Mouse (Mus musculus): Measurements from ENCODE around the gene Gp1bb. TPM values are rescaled to one million over a fixed set of nuclear protein-coding genes. Genes with fewer than 3 reads are reported as not detected.

Gp1bb gene
- polyA plus RNA-seq, 1 experiment from 2014 or later: 9.6 TPM

DNA sequence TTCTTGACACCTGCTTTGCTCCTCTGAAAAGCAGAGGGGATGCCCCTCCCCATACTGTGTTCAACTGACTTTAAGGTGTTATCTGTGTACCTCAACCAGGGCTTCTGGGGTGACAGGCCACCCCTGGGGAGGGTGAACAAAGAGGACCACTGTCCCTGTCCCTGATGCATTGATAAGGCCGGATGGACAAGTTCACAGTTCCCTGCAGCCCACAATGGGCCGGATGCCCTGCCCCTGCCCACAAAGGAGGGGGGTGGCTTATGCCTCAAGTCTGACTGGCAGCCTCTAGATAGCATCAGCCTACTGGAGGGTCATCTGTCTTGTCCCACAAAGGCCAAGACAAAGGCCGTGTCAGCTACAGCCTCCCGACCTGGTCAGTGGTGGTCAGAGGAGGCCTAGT, 3.1 kb downstream of the Gp1bb start:
- no peak for DNase-seq (ENCODE audit: low spot score)
- Histone ChIP-seq H3K27ac (ENCODE audit: low read depth, low read length) (no peak overlapping the region), H3K4me1 (ENCODE audit: control insufficient read depth, insufficient read depth, low read length) (peaks cover 7% of the 10 kb centered on the region), H3K4me2 (ENCODE audit: low read length) (no peak overlapping the region), H3K4me3 (ENCODE audit: low read depth, low read length) (no peak overlapping the region), H3K9me3 (replicated peaks; ENCODE audit: control insufficient read depth, low read length) (no peaks in the 10 kb centered on the region), H3K27me3 (replicated peaks; ENCODE audit: control insufficient read depth, insufficient read depth, low read length) (peaks cover 64% of the 10 kb centered on the region), H3K36me3 (ENCODE audit: control insufficient read depth, insufficient read depth, low read length) (peaks cover 33% of the 10 kb centered on the region), H3K9ac (ENCODE audit: low read length) (no peak overlapping the region)
- 47% methylated on average over 4 of the region's 4 CpGs for WGBS
- no peak for ATAC-seq

DNA sequence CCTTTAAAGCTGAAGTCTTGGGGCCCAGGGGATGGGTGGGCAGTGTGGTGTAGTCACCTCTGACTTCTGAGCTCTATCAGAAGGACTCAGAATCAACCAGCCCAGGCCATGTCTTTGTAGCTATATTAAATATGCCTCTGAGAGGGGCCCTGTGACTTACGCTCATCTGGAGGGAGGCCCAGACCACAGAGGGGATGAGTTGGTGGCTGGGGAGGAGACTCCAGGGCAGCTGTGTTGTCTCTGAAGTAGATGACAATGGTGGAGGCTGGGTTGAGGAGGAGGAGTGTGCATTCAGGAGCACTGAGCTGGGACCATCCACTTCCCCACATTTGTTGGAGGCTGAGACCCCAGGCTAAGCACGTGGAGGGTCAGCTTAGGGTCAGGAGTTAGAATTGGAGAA, 3.9 kb downstream of the Gp1bb start:
- no peak for ATAC-seq
- 50% methylated on average over 2 of the region's 2 CpGs for WGBS
- H3K4me3 ChIP-seq (ENCODE audit: low read depth, low read length): no peak overlapping the region
- no peak overlapping the region for H3K9ac ChIP-seq (ENCODE audit: low read length)
- no peak for DNase-seq (ENCODE audit: low spot score)
- no peak overlapping the region for H3K4me2 ChIP-seq (ENCODE audit: low read length)
- H3K27me3 ChIP-seq (replicated peaks; ENCODE audit: control insufficient read depth, insufficient read depth, low read length): peaks cover 56% of the 10 kb centered on the region
- no peak overlapping the region for H3K27ac ChIP-seq (ENCODE audit: low read depth, low read length)
- H3K36me3 ChIP-seq (ENCODE audit: control insufficient read depth, insufficient read depth, low read length): peaks cover 25% of the 10 kb centered on the region
- H3K9me3 ChIP-seq (replicated peaks; ENCODE audit: control insufficient read depth, low read length): no peaks in the 10 kb centered on the region
- peaks cover 7% of the 10 kb centered on the region for H3K4me1 ChIP-seq (ENCODE audit: control insufficient read depth, insufficient read depth, low read length)

DNA sequence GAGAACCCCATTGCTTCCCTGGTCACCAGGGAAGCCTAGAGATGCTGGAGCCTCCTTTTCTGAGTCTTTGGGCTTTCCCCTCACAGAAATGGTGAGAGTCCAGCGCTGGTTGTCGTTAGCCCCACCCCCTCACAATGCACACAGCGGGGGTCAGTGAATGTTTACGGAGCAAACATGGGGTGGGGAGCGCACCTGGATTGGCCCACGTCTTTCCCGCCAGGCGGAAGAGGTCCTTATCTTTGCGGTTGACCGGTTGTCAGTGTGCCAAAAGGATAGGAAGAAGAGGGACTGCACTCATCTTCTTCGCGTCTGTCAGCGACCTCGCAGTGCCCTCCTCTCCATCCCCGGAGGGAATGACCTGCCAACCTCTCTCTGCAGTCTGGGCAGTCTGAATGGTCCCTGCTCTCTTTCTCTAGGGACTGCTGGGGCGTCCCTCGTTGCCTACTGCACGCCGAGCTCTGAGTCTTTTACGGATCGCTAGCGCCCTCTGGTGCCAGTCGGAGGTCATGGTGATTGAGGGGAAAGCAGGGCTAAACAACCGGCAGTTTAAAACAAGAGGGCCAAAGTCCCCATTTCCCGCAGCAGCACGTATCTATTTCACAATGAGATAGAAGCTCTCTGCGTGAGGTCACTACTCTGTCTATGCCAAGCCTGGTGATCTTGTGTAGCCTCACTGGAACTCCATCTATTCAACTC, 4.7 kb downstream of the Gp1bb start:
- H3K9me3 ChIP-seq (replicated peaks; ENCODE audit: control insufficient read depth, low read length): no peaks in the 10 kb centered on the region
- peak overlapping the region; percentile 45 for H3K4me2 ChIP-seq (ENCODE audit: low read length)
- peak; percentile 66 for ATAC-seq
- H3K4me1 ChIP-seq (ENCODE audit: control insufficient read depth, insufficient read depth, low read length): peaks cover 7% of the 10 kb centered on the region
- DNase-seq (ENCODE audit: low spot score): peak; percentile 93
- WGBS: 2% methylated on average over 27 of the region's 27 CpGs
- no peak overlapping the region for H3K27ac ChIP-seq (ENCODE audit: low read depth, low read length)
- H3K36me3 ChIP-seq (ENCODE audit: control insufficient read depth, insufficient read depth, low read length): peaks cover 17% of the 10 kb centered on the region
- H3K9ac ChIP-seq (ENCODE audit: low read length): peak overlapping the region; percentile 35; the same call in 1 of the 2 replicates
- H3K4me3 ChIP-seq (ENCODE audit: low read depth, low read length): peak overlapping the region; percentile 15; the same call in 1 of the 2 replicates
- H3K27me3 ChIP-seq (replicated peaks; ENCODE audit: control insufficient read depth, insufficient read depth, low read length): peaks cover 48% of the 10 kb centered on the region

DNA sequence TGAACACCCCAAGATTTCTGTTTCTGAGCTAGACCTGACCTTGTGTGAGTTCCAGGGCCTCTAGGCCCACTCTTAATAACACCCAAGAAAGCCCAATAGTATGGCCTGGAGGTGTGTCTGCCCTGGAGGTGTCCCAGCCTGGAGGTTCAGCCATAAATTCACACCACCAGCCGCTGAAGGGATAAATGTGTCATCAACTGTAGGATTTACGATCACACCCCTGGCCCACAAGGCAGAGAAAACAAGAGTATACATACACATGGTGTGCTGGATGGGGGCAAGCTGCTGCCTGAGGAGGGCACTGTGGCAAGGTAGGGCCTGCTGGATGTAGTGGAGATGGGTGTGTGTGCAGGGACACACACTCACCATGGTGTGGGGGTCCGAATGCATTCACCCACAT, 8.9 kb downstream of the Gp1bb start:
- DNase-seq (ENCODE audit: low spot score) (no peak), ATAC-seq (no peak)
- Histone ChIP-seq H3K9me3 (replicated peaks; ENCODE audit: control insufficient read depth, low read length) (no peaks in the 10 kb centered on the region), H3K4me1 (ENCODE audit: control insufficient read depth, insufficient read depth, low read length) (no peaks in the 10 kb centered on the region), H3K4me2 (ENCODE audit: low read length) (no peak overlapping the region), H3K27me3 (replicated peaks; ENCODE audit: control insufficient read depth, insufficient read depth, low read length) (peaks cover 8% of the 10 kb centered on the region; the same call in 1 of the 2 replicates), H3K27ac (ENCODE audit: low read depth, low read length) (no peak overlapping the region), H3K9ac (ENCODE audit: low read length) (no peak overlapping the region), H3K36me3 (ENCODE audit: control insufficient read depth, insufficient read depth, low read length) (no peaks in the 10 kb centered on the region), H3K4me3 (ENCODE audit: low read depth, low read length) (no peak overlapping the region)
- WGBS: 94% methylated on average over 3 of the region's 3 CpGs

DNA sequence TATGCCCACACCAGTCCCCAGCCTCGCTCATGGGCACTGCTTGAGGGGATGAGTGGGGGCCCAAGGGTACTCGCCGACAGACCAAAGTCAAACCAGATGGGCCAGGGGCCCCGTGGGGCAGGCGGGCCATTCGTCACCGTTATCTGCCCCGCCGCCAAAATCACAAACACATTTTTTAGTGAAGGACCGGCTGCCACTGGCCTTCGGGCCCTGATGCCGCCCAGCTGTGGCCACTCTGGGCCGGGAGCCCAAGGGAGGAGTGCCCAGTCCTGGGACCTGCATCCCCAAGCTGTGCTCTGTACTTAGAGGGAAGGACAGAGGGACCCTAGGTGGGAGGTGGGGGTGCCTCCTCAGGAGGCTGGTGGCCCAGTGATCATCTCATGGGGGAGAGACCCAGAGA, 10.5 kb downstream of the Gp1bb start:
- H3K36me3 ChIP-seq (ENCODE audit: control insufficient read depth, insufficient read depth, low read length): no peaks in the 10 kb centered on the region
- WGBS: 82% methylated on average over 13 of the region's 13 CpGs
- no peaks in the 10 kb centered on the region for H3K4me1 ChIP-seq (ENCODE audit: control insufficient read depth, insufficient read depth, low read length)
- peaks cover 2% of the 10 kb centered on the region; the same call in 1 of the 2 replicates for H3K27me3 ChIP-seq (replicated peaks; ENCODE audit: control insufficient read depth, insufficient read depth, low read length)
- no peak for DNase-seq (ENCODE audit: low spot score)
- ATAC-seq: no peak
- H3K4me3 ChIP-seq (ENCODE audit: low read depth, low read length): no peak overlapping the region
- no peak overlapping the region for H3K9ac ChIP-seq (ENCODE audit: low read length)
- H3K9me3 ChIP-seq (replicated peaks; ENCODE audit: control insufficient read depth, low read length): no peaks in the 10 kb centered on the region
- no peak overlapping the region for H3K27ac ChIP-seq (ENCODE audit: low read depth, low read length)
- no peak overlapping the region for H3K4me2 ChIP-seq (ENCODE audit: low read length)

DNA sequence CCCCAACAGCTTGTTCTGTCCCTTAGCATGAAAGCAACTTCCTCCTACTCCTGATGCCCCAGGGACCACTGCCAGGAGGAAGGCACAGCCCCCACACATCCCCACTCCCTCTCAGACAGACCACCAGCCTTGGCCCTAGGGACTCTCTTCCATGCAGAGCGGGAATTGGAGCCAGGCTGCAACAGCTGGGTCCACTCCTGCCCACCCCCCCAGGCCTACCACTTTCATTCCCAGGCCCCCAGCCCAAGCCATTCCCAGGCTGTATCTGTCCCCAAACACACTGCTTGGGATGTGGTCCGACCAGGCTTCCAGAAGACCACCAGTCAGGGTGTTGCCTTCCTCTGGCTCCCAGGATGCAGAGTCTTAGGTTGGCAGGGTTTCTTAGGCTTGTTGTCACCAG, 13.1 kb downstream of the Gp1bb start:
- 74% methylated on average over 2 of the region's 2 CpGs for WGBS
- Histone ChIP-seq H3K9ac (ENCODE audit: low read length) (no peak overlapping the region), H3K9me3 (replicated peaks; ENCODE audit: control insufficient read depth, low read length) (no peaks in the 10 kb centered on the region), H3K4me1 (ENCODE audit: control insufficient read depth, insufficient read depth, low read length) (no peaks in the 10 kb centered on the region), H3K4me3 (ENCODE audit: low read depth, low read length) (no peak overlapping the region), H3K4me2 (ENCODE audit: low read length) (no peak overlapping the region), H3K36me3 (ENCODE audit: control insufficient read depth, insufficient read depth, low read length) (no peaks in the 10 kb centered on the region), H3K27ac (ENCODE audit: low read depth, low read length) (no peak overlapping the region), H3K27me3 (replicated peaks; ENCODE audit: control insufficient read depth, insufficient read depth, low read length) (peaks cover 2% of the 10 kb centered on the region; the same call in 1 of the 2 replicates)
- ATAC-seq (no peak), DNase-seq (ENCODE audit: low spot score) (no peak)

DNA sequence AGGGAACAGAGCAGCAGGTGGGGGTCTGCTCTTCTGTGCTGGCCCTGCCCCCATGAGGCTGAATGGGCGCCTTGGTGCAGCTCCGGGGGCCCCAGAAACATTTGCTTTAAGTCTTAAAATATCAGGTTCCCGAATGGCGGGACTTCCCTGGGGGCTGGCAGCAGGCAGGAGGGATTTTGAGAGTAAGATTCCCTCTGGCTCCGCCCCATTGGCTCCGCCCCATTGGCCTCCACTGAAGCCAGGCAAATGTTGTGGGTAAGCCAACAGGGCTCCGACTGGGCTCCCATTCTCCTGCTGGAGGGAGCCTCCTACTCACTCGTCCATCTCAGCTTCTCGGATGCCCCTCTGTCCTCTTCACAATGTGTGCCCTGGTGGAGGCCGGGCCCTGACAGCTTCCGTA, 14.0 kb downstream of the Gp1bb start:
- Histone ChIP-seq H3K4me3 (ENCODE audit: low read depth, low read length) (no peak overlapping the region), H3K27me3 (replicated peaks; ENCODE audit: control insufficient read depth, insufficient read depth, low read length) (peaks cover 2% of the 10 kb centered on the region; the same call in 1 of the 2 replicates)
- no peak for DNase-seq (ENCODE audit: low spot score)

DNA sequence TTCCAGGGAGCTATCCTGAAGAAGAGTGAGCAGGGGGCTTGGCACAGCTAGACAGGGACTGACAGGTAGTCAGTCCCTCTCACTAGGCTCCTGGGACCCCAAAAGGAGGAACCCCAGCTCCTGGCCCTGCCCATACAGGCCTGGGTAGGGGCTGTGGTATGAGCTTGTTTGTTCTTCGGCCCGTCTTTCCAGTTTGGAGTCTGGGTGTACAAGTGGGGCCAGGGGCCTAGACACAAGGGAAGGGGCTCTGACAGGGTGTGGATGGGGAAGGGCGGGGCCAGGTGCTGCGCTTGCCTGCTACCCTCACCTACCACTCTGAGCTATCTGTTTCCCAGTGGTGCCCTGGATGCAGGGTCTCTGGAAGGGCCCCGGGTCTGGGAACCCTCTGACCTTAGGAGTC, 16.5 kb downstream of the Gp1bb start:
- Histone ChIP-seq H3K36me3 (ENCODE audit: control insufficient read depth, insufficient read depth, low read length) (no peaks in the 10 kb centered on the region), H3K4me2 (ENCODE audit: low read length) (no peak overlapping the region), H3K27ac (ENCODE audit: low read depth, low read length) (no peak overlapping the region), H3K9me3 (replicated peaks; ENCODE audit: control insufficient read depth, low read length) (no peaks in the 10 kb centered on the region), H3K4me1 (ENCODE audit: control insufficient read depth, insufficient read depth, low read length) (no peaks in the 10 kb centered on the region), H3K4me3 (ENCODE audit: low read depth, low read length) (no peak overlapping the region), H3K27me3 (replicated peaks; ENCODE audit: control insufficient read depth, insufficient read depth, low read length) (peaks cover 2% of the 10 kb centered on the region; the same call in 1 of the 2 replicates), H3K9ac (ENCODE audit: low read length) (no peak overlapping the region)
- DNase-seq (ENCODE audit: low spot score): no peak
- WGBS: 78% methylated on average over 5 of the region's 5 CpGs
- no peak for ATAC-seq

More for the DNA sequence above, 14.0 kb downstream of the Gp1bb start:
- Histone ChIP-seq H3K4me2 (ENCODE audit: low read length) (peak overlapping the region; percentile 9; the same call in 1 of the 2 replicates), H3K27ac (ENCODE audit: low read depth, low read length) (no peak overlapping the region), H3K9ac (ENCODE audit: low read length) (no peak overlapping the region), H3K36me3 (ENCODE audit: control insufficient read depth, insufficient read depth, low read length) (no peaks in the 10 kb centered on the region), H3K4me1 (ENCODE audit: control insufficient read depth, insufficient read depth, low read length) (no peaks in the 10 kb centered on the region), H3K9me3 (replicated peaks; ENCODE audit: control insufficient read depth, low read length) (no peaks in the 10 kb centered on the region)
- 6% methylated on average over 11 of the region's 11 CpGs for WGBS
- peak; percentile 52; the same call in 1 of the 2 replicates for ATAC-seq

DNA sequence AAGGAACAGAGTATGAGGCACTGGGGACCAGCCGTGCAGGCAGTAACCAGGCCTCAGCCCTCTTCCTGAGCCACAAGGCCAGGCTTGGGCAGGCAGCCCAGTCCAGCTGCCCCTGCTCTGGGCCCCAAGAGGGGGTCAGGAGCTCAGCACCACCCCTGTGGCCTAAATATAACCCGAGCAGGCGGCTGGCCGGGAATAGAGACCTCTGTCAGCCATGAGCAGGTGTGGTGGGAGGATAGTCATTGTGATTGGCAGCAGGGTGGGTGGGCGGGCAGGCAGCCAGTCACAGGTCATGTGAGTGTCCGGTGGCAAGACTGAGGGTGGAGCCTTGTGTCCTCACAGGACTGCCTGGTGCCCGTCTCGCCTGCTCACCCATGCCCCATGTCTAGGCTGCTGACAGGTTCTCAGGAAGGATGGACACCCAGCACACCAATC, 17.9 kb downstream of the Gp1bb start:
- Histone ChIP-seq H3K27me3 (replicated peaks; ENCODE audit: control insufficient read depth, insufficient read depth, low read length) (no peaks in the 10 kb centered on the region; the same call in 1 of the 2 replicates), H3K27ac (ENCODE audit: low read depth, low read length) (no peak overlapping the region), H3K36me3 (ENCODE audit: control insufficient read depth, insufficient read depth, low read length) (no peaks in the 10 kb centered on the region), H3K9me3 (replicated peaks; ENCODE audit: control insufficient read depth, low read length) (no peaks in the 10 kb centered on the region), H3K9ac (ENCODE audit: low read length) (no peak overlapping the region), H3K4me3 (ENCODE audit: low read depth, low read length) (no peak overlapping the region), H3K4me2 (ENCODE audit: low read length) (no peak overlapping the region), H3K4me1 (ENCODE audit: control insufficient read depth, insufficient read depth, low read length) (no peaks in the 10 kb centered on the region)
- WGBS: 59% methylated on average over 8 of the region's 8 CpGs
- DNase-seq (ENCODE audit: low spot score): no peak
- no peak for ATAC-seq

Measured in forebrain, embryonic 14.5 days (tissue).